Mouse (Mus musculus): ENCODE measurements around the gene Mettl27. TPM values are rescaled to one million over a fixed set of nuclear protein-coding genes. Genes with fewer than 3 reads are reported as not detected.

Mettl27 gene
- polyA plus RNA-seq, 1 experiment from 2014 or later = 23.9 TPM

GRCm38 (mm10) chr5:134983771-134984170 is 51.6 kb downstream of the Mettl27 start:
- 10% methylated on average over 3 of the region's 3 CpGs for WGBS
- H3K27ac ChIP-seq (ENCODE audit: low read depth) = no peak overlapping the region
- no peak overlapping the region for H3K4me3 ChIP-seq (ENCODE audit: low read depth, low read length)
- H3K36me3 ChIP-seq (ENCODE audit: insufficient read depth) = no peaks in the 10 kb centered on the region
- ATAC-seq (ENCODE audit: insufficient read depth) (no peak), DNase-seq (no peak)
- no peaks in the 10 kb centered on the region for H3K4me1 ChIP-seq (ENCODE audit: insufficient read depth)
- H3K27me3 ChIP-seq (ENCODE audit: insufficient read depth, low read length) = peaks cover 39% of the 10 kb centered on the region
- TF ChIP-seq CTCF (IDR thresholded peaks at IDR 0.05; ENCODE audit: low read depth) = no peak
- H3K9ac ChIP-seq = peak overlapping the region; percentile 29; the same call in 1 of the 2 replicates
- no peaks in the 10 kb centered on the region for H3K9me3 ChIP-seq (ENCODE audit: low read depth, low read length)
- no peak overlapping the region for H3K4me2 ChIP-seq

DNA sequence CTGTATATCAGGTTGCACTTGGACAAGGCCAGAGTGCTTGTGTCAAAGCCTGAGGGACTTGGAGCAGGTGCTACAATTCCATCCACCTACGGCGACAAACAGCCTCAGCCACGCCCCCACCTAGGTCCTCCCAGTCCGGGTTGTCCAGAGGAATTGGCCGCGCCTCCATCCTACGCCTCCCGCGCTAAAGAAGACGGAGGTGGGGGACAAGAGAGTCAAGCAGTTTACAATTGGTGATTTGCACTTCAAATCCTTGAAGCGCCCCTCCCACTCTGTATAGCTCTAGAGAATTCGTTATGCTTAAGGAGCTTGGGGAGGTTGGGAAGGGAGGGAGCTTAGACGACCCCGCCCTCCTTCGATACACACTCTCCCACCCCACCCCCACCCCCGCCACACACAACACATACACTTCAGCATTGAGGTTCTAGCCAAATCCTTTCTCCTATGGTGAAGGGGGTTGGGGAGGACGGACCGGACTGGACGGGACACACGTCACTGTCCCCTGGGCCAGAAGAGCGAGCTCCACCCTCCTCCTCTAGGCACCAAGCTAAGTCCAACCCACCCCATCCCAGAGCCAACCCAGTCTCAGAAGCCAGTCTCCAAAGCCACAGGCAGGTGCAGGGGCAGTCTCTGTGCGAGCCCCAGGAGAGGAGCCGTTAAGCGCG is 53.6 kb downstream of the Mettl27 start, which contains the start of gene Cldn3:
TSS of gene Cldn3 (plus strand) at position 582 of the 665 bp plus-strand sequence.
- Histone ChIP-seq H3K36me3 (ENCODE audit: insufficient read depth) (no peaks in the 10 kb centered on the region), H3K9ac (peak within 1 kb of the TSS; percentile 76), H3K9me3 (ENCODE audit: low read depth, low read length) (no peaks in the 10 kb centered on the region), H3K27ac (ENCODE audit: low read depth) (peak within 1 kb of the TSS; percentile 95), H3K4me2 (peak within 1 kb of the TSS; percentile 62), H3K27me3 (ENCODE audit: insufficient read depth, low read length) (peaks cover 39% of the 10 kb centered on the region), H3K4me1 (ENCODE audit: insufficient read depth) (no peaks in the 10 kb centered on the region), H3K4me3 (ENCODE audit: low read depth, low read length) (peak within 1 kb of the TSS; percentile 52)
- DNase-seq (peak; percentile 82), ATAC-seq (ENCODE audit: insufficient read depth) (peak; percentile 93)
- WGBS = under 1% methylated on average over 25 of the region's 25 CpGs
- TF ChIP-seq CTCF (IDR thresholded peaks at IDR 0.05; ENCODE audit: low read depth) = no peak

DNA sequence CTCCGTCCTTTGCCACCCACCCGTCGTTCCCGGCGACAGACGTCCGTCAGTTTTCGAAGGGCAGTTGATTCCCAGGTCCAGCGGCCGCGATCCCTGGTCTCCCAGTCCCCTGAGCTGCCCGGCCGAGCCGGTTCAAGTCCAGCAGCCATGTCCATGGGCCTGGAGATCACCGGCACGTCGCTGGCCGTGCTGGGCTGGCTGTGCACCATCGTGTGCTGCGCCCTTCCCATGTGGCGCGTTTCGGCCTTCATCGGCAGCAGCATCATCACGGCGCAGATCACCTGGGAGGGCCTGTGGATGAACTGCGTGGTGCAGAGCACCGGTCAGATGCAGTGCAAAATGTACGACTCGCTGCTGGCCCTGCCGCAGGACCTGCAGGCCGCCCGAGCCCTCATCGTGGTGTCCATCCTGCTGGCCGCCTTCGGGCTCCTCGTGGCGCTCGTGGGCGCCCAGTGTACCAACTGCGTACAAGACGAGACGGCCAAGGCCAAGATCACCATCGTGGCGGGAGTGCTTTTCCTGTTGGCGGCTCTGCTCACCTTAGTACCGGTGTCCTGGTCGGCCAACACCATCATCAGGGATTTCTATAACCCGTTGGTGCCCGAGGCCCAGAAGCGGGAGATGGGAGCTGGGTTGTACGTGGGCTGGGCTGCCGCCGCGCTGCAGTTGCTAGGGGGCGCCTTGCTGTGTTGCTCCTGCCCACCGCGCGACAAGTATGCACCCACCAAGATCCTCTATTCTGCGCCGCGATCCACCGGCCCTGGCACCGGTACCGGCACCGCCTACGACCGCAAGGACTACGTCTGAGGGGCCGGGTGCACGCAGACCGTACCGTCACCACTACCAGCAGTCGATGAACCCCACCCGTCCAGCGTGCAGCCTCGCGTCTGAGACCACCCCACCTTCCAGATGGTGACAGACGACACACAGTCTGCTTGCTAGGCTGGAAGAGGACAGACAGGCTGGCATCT is 54.4 kb downstream of the Mettl27 start:
- no peaks in the 10 kb centered on the region for H3K4me1 ChIP-seq (ENCODE audit: insufficient read depth)
- WGBS = 4% methylated on average over 79 of the region's 79 CpGs
- peak overlapping the region; percentile 95 for H3K27ac ChIP-seq (ENCODE audit: low read depth)
- DNase-seq (peak; percentile 52), ATAC-seq (ENCODE audit: insufficient read depth) (peak; percentile 12; the same call in 1 of the 2 replicates)
- peak overlapping the region; percentile 52 for H3K4me3 ChIP-seq (ENCODE audit: low read depth, low read length)
- H3K36me3 ChIP-seq (ENCODE audit: insufficient read depth) = no peaks in the 10 kb centered on the region
- H3K9me3 ChIP-seq (ENCODE audit: low read depth, low read length) = no peaks in the 10 kb centered on the region
- peak overlapping the region; percentile 62 for H3K4me2 ChIP-seq
- H3K27me3 ChIP-seq (ENCODE audit: insufficient read depth, low read length) = peaks cover 39% of the 10 kb centered on the region
- H3K9ac ChIP-seq = peak overlapping the region; percentile 76
- TF ChIP-seq CTCF (IDR thresholded peaks at IDR 0.05; ENCODE audit: low read depth) = peak; percentile 39

DNA sequence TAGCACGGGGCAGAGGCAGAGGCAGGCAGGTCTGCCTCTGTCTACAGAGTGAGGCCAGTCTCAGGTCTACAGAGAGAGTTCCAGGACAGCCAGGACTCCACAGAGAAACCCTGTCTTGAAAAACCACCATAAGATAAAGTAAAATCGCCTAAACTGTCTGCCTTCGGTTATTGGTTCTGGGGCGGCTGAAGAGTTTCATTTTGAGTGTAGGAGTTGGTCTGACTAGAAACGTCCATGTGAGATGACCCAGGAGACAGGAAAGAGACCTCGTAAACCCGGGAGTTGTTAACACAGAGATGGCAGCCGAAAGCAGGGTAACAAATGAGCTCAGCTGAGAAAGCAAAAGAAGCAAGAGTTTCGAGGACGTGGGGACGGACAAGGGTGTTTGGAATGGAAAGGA is 57.0 kb downstream of the Mettl27 start:
- 49% methylated on average over 11 of the region's 11 CpGs for WGBS
- Histone ChIP-seq H3K9ac (peak overlapping the region; percentile 23; the same call in 1 of the 2 replicates), H3K27me3 (ENCODE audit: insufficient read depth, low read length) (peaks cover 39% of the 10 kb centered on the region), H3K4me2 (peak overlapping the region; percentile 62), H3K4me1 (ENCODE audit: insufficient read depth) (no peaks in the 10 kb centered on the region), H3K27ac (ENCODE audit: low read depth) (0 out of 2 replicates have a peak overlapping the region, but pooled peaks have one; percentile 26), H3K36me3 (ENCODE audit: insufficient read depth) (no peaks in the 10 kb centered on the region), H3K9me3 (ENCODE audit: low read depth, low read length) (no peaks in the 10 kb centered on the region), H3K4me3 (ENCODE audit: low read depth, low read length) (peak overlapping the region; percentile 52)
- no peak for DNase-seq
- TF ChIP-seq CTCF (IDR thresholded peaks at IDR 0.05; ENCODE audit: low read depth) = no peak
- no peak for ATAC-seq (ENCODE audit: insufficient read depth)

DNA sequence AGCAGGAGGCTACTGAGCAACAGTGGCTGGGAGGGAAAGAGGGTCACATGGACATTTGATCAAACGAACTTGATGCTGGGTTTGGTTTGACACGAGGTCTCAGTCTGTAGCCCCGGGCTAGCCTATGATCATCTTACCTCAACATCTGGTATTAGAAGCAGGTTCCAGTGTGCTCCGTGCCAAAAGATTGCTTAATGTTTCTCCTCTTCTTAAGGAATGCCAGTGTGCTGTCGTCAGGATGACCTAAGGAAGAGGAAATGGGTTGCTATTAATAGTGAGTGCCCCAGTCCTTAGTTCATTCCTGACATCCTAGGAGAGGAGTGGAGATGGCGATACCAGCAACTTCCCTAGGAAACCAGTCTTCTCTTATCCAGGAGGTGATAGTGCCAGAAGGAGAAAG is 57.6 kb downstream of the Mettl27 start:
- no peak for TF ChIP-seq CTCF (IDR thresholded peaks at IDR 0.05; ENCODE audit: low read depth)
- Histone ChIP-seq H3K36me3 (ENCODE audit: insufficient read depth) (no peaks in the 10 kb centered on the region), H3K9me3 (ENCODE audit: low read depth, low read length) (no peaks in the 10 kb centered on the region), H3K4me2 (peak overlapping the region; percentile 62), H3K4me1 (ENCODE audit: insufficient read depth) (no peaks in the 10 kb centered on the region), H3K27me3 (ENCODE audit: insufficient read depth, low read length) (peaks cover 34% of the 10 kb centered on the region), H3K9ac (no peak overlapping the region), H3K4me3 (ENCODE audit: low read depth, low read length) (no peak overlapping the region), H3K27ac (ENCODE audit: low read depth) (no peak overlapping the region)
- ATAC-seq (ENCODE audit: insufficient read depth) = no peak
- DNase-seq = peak; percentile 47
- WGBS = 44% methylated on average over 6 of the region's 6 CpGs

Other genes with a start within 250 kb of the Mettl27 start
- 8.2 and 10.0 TPM in 2 replicates for gene Limk1, start 243.8 kb upstream of the Mettl27 start, polyA plus RNA-seq (2014; fragmentation: Nextera tagmentation; extraction: Ambion mirVana)
- 196 and 198 TPM in 2 replicates for gene Eln, start 185.0 kb upstream of the Mettl27 start, polyA plus RNA-seq (2014; fragmentation: Nextera tagmentation; extraction: Ambion mirVana)
- gene Tmem270, start 25.6 kb upstream of the Mettl27 start, polyA plus RNA-seq (2014; fragmentation: Nextera tagmentation; extraction: Ambion mirVana) = not detected in 2 replicates
- 0.39 TPM in 1 of 2 replicates, not detected in the other for gene Cldn13, start 16.8 kb upstream of the Mettl27 start, polyA plus RNA-seq (2014; fragmentation: Nextera tagmentation; extraction: Ambion mirVana)
- 41.9 and 42.4 TPM in 2 replicates for gene Cldn4, start 14.6 kb downstream of the Mettl27 start, polyA plus RNA-seq (2014; fragmentation: Nextera tagmentation; extraction: Ambion mirVana)
- gene Cldn3, start 53.8 kb downstream of the Mettl27 start, polyA plus RNA-seq (2014; fragmentation: Nextera tagmentation; extraction: Ambion mirVana) = 137 and 139 TPM in 2 replicates
- gene Abhd11, start 76.8 kb downstream of the Mettl27 start, polyA plus RNA-seq (2014; fragmentation: Nextera tagmentation; extraction: Ambion mirVana) = 60.0 and 71.0 TPM in 2 replicates
- 13.2 and 14.5 TPM in 2 replicates for gene Stx1a, start 91.1 kb downstream of the Mettl27 start, polyA plus RNA-seq (2014; fragmentation: Nextera tagmentation; extraction: Ambion mirVana)
- 31.9 and 33.2 TPM in 2 replicates for gene Dnajc30, start 131.8 kb downstream of the Mettl27 start, polyA plus RNA-seq (2014; fragmentation: Nextera tagmentation; extraction: Ambion mirVana)
- gene Bud23, start 132.6 kb downstream of the Mettl27 start, polyA plus RNA-seq (2014; fragmentation: Nextera tagmentation; extraction: Ambion mirVana) = 102 and 116 TPM in 2 replicates
- gene Vps37d, start 145.9 kb downstream of the Mettl27 start, polyA plus RNA-seq (2014; fragmentation: Nextera tagmentation; extraction: Ambion mirVana) = 5.6 and 7.1 TPM in 2 replicates
- gene Mlxipl, start 157.5 kb downstream of the Mettl27 start, polyA plus RNA-seq (2014; fragmentation: Nextera tagmentation; extraction: Ambion mirVana) = 2.1 and 2.5 TPM in 2 replicates
- gene Tbl2, start 217.3 kb downstream of the Mettl27 start, polyA plus RNA-seq (2014; fragmentation: Nextera tagmentation; extraction: Ambion mirVana) = 22.5 and 25.8 TPM in 2 replicates
- gene Bcl7b, start 235.9 kb downstream of the Mettl27 start, polyA plus RNA-seq (2014; fragmentation: Nextera tagmentation; extraction: Ambion mirVana) = 50.2 and 52.0 TPM in 2 replicates

Measured in lung, embryonic 14.5 days (tissue).